Mouse (Mus musculus) heart, postnatal 10 days (tissue): ENCODE measurements around the gene Dock10. TPM values are rescaled to one million over a fixed set of nuclear protein-coding genes. Genes with fewer than 3 reads are reported as not detected.
A peak's percentile ranks its signal among the peaks of the same experiment; 100 is the strongest.

Experiments
- DNase-seq, 2 experiments: peaks; one replicate each; pipeline ENCODE4 v3.0.0; 2021
- intact Hi-C: fragments of 180-260 bp; cut with DNase I; formaldehyde crosslinking; loops from one replicate; pipeline ENCODE4 v1.15.1; 2025
- total RNA-seq, 2 experiments: library from RNA; stranded (reverse); gene quantifications; 2 replicates each; pipeline ENCODE4 v1.2.3; 2021

Dock10 gene
- total RNA-seq, 2 experiments from 2014 or later, result 7.5 to 8.4 TPM

- intact Hi-C loops, result no loop called here
- no peak for DNase-seq
These were observed 96.6 kb downstream of the Dock10 start for GRCm38 (mm10) chr1:80661506-80662402.

- intact Hi-C loops, result no loop called here
- no peak for DNase-seq
These were observed 98.7 kb downstream of the Dock10 start for GRCm38 (mm10) chr1:80659465-80660245.

GRCm38 (mm10) chr1:80656389-80656788, 101.9 kb downstream of the Dock10 start:
- DNase-seq, result peak; percentile 34 to 35
- intact Hi-C loops, result no loop called here

- no peak for DNase-seq
- intact Hi-C loops, result no loop called here
These were observed 102.5 kb downstream of the Dock10 start for GRCm38 (mm10) chr1:80655854-80656253.

- intact Hi-C loops, result no loop called here
- no peak for DNase-seq
These were observed 103.1 kb downstream of the Dock10 start for GRCm38 (mm10) chr1:80655195-80655594.

GRCm38 (mm10) chr1:80654177-80654576, 104.2 kb downstream of the Dock10 start:
- intact Hi-C loops, result no loop called here
- no peak for DNase-seq

GRCm38 (mm10) chr1:80652803-80653202, 105.5 kb downstream of the Dock10 start:
- intact Hi-C loops, result no loop called here
- DNase-seq, result no peak

- intact Hi-C loops, result no loop called here
- no peak for DNase-seq
These were observed 106.2 kb downstream of the Dock10 start for GRCm38 (mm10) chr1:80652083-80652482.

- no peak for DNase-seq
- intact Hi-C loops, result no loop called here
These were observed 111.7 kb downstream of the Dock10 start for GRCm38 (mm10) chr1:80646602-80647001.

GRCm38 (mm10) chr1:80643866-80644451, 114.4 kb downstream of the Dock10 start:
- DNase-seq, result no peak
- intact Hi-C loops, result no loop called here

GRCm38 (mm10) chr1:80641832-80642231, 116.5 kb downstream of the Dock10 start:
- DNase-seq, result no peak
- intact Hi-C loops, result no loop called here

GRCm38 (mm10) chr1:80641288-80641687, 117.0 kb downstream of the Dock10 start:
- intact Hi-C loops, result no loop called here

GRCm38 (mm10) chr1:80639553-80639952, 118.8 kb downstream of the Dock10 start:
- intact Hi-C loops, result no loop called here
- no peak for DNase-seq

More at GRCm38 (mm10) chr1:80641288-80641687, 117.0 kb downstream of the Dock10 start:
- DNase-seq, result no peak

GRCm38 (mm10) chr1:80637214-80637705, 121.1 kb downstream of the Dock10 start:
- intact Hi-C loops, result no loop called here
- DNase-seq, result peak; percentile 56 to 59

- intact Hi-C loops, result no loop called here
- DNase-seq, result no peak
These were observed 122.5 kb downstream of the Dock10 start for GRCm38 (mm10) chr1:80635825-80636224.

GRCm38 (mm10) chr1:80633536-80633935, 124.8 kb downstream of the Dock10 start:
- intact Hi-C loops, result no loop called here
- DNase-seq, result no peak

GRCm38 (mm10) chr1:80630179-80631149, 127.9 kb downstream of the Dock10 start:
- no peak for DNase-seq
- intact Hi-C loops, result no loop called here

- intact Hi-C loops, result no loop called here
These were observed 130.3 kb downstream of the Dock10 start for GRCm38 (mm10) chr1:80628054-80628453.

GRCm38 (mm10) chr1:80626800-80627199, 131.5 kb downstream of the Dock10 start:
- no peak for DNase-seq
- intact Hi-C loops, result no loop called here

More at GRCm38 (mm10) chr1:80628054-80628453, 130.3 kb downstream of the Dock10 start:
- DNase-seq, result no peak

- DNase-seq, result no peak
- intact Hi-C loops, result no loop called here
These were observed 133.0 kb downstream of the Dock10 start for GRCm38 (mm10) chr1:80625371-80625770.
